Mouse (Mus musculus) lung, adult 2 months (tissue): ENCODE measurements around the gene Maml2.

Source experiments
- CTCF ChIP-seq: fragments of 200-500 bp; IDR thresholded peaks from 2 replicates; pipeline ENCODE4 v1.5.1; 2011; ENCODE audit warnings: mild to moderate bottlenecking, low read length, control low read depth; ENCODE audit not compliant: insufficient read depth
- POLR2A ChIP-seq: fragments of 200-500 bp; IDR thresholded peaks from 2 replicates; pipeline ENCODE4 v1.6.1; 2011; ENCODE audit warnings: low read depth, mild to moderate bottlenecking, control low read depth, low read length, borderline replicate concordance; ENCODE audit errors: extremely low read depth

GRCm38 (mm10) chr9:13311094-13311493, 13.3 kb downstream of the Maml2 start:
- TF ChIP-seq CTCF: no peak
- TF ChIP-seq POLR2A: no peak
